Mouse (Mus musculus): ENCODE data around the gene March4.

Gene March4

DNA sequence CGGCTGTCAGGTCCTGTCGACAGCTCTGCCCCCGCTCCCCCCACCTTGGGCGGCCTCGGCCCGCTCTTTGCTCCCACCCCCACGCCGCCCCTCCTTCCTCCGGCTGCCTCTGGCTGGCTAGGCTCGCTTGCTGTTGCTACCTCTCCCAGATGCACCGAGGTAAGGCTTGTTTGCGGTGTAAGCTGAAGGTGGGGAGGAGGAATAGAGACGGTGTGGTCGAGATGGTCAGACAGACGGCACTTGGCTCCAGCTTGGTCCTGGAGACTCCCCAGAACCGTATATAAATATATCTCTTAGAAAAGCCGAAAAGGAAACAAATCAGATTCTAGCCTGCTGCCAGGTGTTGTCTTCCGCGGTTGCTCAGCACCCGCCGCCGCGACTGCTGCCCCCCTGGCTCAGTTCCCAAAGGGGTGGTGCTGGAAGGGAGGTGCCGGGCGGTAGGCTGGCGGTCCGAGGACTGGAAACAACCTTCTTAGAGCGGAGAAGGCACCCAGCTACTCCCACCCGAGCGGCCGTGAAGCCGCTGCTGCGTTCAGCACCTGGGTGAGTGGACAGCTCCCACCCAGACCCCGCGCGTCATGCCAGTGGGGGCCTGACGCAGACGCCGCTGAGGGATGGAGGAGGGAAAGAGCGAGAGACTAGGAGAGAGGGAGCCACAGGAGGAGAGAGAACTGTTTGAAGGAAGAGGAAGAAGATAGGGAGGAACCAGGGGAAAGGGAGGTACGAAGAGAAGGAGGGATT, at the start of gene March4:
Gene March4, minus strand, starts transcription at position 320 of the 741 bp plus-strand sequence.
- peak in 1 of 2 experiments; percentile 6 for DNase-seq

- DNase-seq, result no peak
These were observed 49.5 kb upstream of the March4 start for GRCm38 (mm10) chr1:72585971-72586875.

DNA sequence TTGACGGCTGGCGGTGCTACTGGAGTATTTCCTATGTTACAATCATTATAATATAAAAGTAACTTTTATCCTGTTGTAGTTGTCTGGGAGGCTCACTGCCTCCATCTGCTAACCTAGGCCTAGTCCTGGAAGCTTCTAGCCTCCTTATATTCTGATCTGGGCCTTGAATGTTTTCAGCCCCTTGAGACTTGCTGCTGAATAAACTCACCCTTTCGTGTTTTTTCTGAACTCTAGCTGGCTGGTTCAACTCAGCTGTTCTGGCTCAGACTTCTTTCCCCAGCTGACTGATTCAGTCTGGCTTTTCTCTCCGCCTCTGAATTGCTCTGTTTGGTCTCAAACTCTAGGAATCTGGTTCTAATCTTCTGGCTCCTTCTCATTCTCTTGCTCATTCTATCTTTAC, 47.2 kb upstream of the March4 start:
- DNase-seq, result no peak

DNA sequence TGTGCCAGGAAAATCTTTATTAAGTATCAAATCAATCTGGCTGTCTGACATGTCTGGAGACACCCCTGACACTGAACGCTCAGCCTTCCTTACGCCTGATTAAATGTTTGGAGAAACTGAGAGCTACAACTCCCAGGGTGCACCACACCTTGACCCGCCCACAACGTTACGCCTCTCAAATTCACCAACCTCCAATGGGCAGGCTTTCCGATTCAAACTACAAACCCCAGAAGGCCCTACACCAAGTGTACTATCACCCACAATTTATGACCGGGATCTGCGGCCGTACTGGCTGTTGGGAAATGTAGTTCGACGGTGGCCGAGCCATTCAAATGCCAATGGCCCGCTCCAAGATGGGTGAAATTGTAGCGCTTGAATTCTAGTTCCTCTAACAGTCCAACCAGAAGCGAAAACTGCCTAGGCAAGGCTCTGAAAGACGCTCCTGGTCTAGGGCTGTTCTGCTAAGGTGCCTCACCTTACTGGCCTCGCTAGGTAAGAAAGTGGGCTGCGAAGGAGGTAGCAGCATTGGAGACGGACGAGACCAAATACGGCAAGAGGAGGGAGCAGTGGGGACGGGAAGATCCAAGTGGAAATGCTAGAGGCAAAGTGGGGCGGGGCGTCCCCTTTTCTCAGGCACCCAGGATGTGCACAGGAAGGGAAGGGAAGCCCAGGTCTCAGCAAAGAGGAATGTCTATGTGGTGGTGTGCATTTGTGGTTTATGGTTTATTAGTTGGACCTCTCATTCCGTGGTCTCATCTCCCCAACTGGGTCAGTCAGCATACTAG, 46.4 kb upstream of the March4 start, which contains the start of gene Smarcal1:
Gene Smarcal1, plus strand, starts transcription at position 305 of the 785 bp plus-strand sequence.
- DNase-seq, result peak; percentile 84 to 92

GRCm38 (mm10) chr1:72578806-72579205, 42.1 kb upstream of the March4 start:
- no peak for DNase-seq

- DNase-seq, result no peak
These were observed 41.6 kb upstream of the March4 start for GRCm38 (mm10) chr1:72578351-72578750.

- no peak for DNase-seq
These were observed 40.8 kb upstream of the March4 start for GRCm38 (mm10) chr1:72577481-72577922.

- DNase-seq, result no peak
These were observed 38.4 kb upstream of the March4 start for GRCm38 (mm10) chr1:72575121-72575520.

- no peak for DNase-seq
These were observed 37.9 kb upstream of the March4 start for GRCm38 (mm10) chr1:72574608-72575007.

DNA sequence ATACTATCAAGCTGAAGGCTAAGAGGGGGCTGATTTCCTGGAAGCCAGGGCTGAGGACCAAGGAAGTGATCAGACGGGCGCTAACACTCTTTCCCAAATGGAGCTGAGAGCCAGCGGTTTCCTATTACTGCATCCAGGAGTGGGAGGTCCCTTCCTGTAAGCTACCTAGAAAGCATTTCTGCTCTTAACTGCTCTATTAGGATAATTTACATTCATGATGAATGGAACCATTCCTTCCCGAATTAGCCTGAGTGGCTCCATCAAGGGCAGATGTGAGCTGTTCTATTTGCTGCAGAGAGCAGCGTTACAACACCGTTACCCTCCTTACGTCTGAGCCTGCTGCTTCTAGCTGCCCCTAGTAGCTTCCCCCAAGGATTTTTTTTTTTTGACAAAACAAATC, 37.3 kb upstream of the March4 start:
- DNase-seq, result no peak

- DNase-seq, result no peak
These were observed 32.0 kb upstream of the March4 start for GRCm38 (mm10) chr1:72568725-72569124.

GRCm38 (mm10) chr1:72567056-72567455, 30.3 kb upstream of the March4 start:
- DNase-seq, result no peak

GRCm38 (mm10) chr1:72564334-72564962, 27.7 kb upstream of the March4 start:
- no peak for DNase-seq

DNA sequence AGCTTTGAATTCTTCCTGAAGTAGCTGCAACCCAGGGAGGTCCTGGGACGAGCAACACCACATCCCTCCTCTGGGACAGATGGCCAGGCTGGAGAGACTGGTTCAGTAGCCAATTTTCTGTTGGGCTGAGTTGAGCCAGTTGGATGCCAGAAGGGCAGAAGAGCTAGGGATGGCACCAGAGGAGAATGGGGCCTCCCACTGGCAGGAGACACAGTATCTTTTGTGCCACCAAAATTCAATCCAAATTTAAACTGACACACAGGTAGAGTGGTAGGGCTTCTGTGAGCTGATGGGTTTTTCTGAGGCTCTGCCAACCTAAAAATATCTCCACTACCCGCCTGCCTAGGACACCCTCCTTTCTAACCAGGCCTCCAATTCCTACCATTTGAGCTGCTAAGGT, 21.9 kb upstream of the March4 start:
- DNase-seq, result no peak

DNA sequence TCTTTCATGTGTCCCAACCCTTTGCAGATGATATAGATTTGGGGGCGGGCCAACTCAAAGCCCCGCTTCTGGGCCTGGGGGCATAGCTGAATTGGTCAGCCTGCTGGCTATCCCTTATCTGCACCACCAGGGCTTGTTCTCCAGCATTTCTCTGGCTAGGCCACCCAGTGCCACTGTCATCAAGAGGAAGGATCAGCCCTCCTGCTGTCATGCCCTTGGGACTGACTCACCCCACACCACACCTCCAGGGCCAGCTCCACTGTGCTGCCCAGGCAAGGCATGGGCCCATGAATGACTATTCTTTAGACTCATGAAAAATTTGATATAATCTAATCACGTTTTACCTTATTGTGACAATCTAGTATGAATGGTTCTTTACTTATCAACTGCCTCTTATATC, 19.7 kb upstream of the March4 start:
- no peak for DNase-seq

DNA sequence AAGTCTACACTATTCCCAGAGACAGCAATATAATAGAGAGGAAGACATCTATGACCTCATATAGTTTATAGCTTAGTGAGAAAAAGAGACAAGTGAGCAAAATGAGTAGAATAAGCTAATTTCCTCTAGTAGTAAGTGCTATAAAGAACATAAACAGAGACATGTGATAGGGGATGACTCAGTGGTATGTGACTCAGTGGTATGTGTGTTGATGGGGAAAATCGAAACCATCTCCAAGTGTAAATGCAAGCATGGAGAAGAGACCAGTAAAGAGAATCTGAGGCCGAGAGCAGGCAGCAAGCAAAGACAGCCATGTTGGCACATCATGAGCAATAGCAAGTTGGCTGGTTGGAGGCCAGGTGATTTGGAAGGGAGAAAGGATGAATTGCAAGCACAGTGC, 13.6 kb upstream of the March4 start:
- no peak for DNase-seq

- no peak for DNase-seq
These were observed 1.5 kb upstream of the March4 start for GRCm38 (mm10) chr1:72538266-72538665.

DNA sequence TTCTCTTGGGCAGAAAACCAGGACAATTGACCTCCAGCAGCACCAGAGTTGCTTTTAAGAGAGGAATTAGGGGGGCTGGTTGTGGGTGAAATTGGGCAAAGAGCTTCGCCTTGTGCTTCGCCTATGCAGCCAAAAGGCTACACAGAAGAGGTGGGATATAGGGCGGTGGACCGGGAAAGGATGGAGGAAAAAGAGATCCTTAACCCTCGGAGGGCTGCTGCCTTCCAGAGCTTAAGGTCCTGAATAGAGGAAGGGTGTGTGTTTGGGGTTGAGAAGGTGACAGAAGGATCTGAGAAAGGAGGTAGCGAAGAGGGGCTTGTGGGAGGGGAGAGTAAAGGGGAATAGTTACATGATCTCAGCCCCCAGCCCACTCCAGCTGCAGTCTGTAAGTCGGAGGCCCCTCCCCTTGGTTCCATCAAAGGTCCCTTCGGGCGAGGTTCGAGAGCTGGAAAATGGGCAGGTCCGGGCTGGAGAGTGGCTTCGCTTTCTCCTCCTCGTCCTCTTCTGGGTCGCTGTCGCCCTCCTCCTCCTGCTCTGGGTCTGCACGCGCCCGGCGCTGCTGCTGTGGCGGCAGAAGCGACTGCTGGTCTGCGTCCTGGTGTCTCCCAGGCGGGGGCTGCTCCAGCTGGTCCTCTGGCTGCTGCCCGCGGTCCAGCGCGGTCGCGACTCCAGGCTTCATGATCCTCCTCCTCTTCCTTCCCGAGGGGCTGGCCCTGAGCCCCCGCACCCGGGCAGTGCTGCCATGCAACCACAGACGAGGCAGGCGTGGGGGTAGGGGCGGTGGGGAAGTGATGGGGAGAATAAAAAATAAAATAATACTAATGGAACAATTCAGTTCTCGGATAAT, 782 bp downstream of the March4 start:
- no peak for DNase-seq

GRCm38 (mm10) chr1:72533439-72533838, 3.3 kb downstream of the March4 start:
- no peak for DNase-seq

DNA sequence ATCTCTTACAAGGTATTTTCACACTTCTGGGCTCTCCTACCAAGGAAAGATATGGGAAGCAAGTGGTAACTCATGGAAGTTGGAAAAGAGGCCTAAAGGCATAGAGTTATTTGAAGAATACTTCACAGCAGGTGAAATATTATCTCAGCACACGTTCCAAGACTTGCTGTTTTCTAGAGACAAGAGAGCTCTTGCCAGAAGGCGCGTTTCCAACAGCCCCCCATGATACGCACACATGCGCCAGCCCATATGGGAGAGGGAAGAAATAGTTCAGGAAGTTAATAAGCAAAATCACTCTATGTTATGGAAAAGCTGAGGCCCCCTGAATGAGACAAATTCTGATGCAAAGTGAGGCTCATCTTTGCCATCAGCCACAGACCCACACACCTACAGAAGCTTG, 3.8 kb downstream of the March4 start:
- no peak for DNase-seq

DNA sequence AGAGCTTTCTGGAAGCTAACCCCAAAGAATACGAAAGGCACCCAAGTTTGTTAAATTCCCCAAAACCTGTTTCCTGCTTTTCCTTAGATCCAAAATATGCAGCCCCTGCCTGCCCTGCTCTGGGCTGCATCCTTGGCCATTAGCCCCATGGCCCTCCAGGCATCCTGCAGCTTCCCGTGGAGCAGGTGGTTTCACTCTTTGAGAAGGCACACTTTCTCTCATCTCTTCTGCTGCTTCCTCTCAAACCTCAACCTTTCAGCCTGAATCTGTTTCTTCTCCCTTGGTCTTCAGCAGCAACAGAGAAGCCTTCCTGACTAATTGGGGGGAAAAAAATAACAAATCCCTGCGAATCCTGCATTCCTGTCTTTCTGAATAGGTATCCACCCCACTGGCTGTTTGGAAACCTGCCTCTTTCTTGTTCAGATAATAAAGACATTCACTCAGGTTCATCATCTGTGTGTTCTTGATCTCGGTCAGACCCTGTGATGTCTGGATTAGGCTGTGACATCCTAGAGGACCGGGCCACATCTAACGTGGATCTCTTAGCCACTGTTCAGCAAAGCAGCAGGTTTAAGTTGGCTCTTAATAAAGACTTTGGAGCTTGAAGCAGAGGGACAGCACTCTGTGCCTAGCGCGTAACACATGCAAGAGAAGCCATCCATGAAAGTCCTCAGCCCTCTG, 6.1 kb downstream of the March4 start:
- no peak for DNase-seq
